Mouse (Mus musculus) liver, embryonic 14.5 days (tissue): Measurements from ENCODE around the gene Litaf.

Experiments used
- CTCF ChIP-seq: IDR thresholded peaks from 2 replicates; pipeline ENCODE4 v1.5.1; 2016; ENCODE audit warnings: antibody characterized with exemption, low read depth, control low read depth
- EP300 ChIP-seq: IDR thresholded peaks from 2 replicates; pipeline ENCODE4 v1.6.1; 2016; ENCODE audit warnings: antibody characterized with exemption, low read depth

GRCm38 (mm10) chr16:11006100-11006499 lies 59.9 kb downstream of the Litaf start:
- TF ChIP-seq CTCF, result 0 out of 2 replicates have a peak, but pooled peaks have one; percentile 5
- no peak for TF ChIP-seq EP300
